28 mouse cellular contexts compared by ENCODE assay signal in the genomic region with DNA sequence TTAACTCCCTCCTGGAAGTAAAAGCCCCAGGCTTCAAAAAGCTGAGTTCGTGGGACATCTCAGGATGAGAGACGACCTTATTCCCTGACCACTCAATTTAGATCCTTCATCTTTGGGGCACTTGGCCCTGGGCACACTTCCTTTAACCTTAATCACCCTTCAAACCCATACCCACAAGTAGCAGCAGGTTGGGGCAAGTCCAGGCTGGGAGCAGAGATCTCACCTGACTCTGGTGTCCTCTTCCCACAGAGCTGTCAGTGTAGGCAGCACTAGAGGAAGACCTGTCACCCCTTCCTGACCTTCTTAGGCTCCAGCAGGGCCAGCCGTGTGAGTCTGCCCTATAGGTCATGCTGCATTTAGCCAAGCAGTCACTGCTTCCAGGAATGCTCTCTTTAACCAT. TPM values are rescaled to one million over a fixed set of nuclear protein-coding genes. Genes with fewer than 3 reads are reported as not detected.
A peak's percentile ranks its signal among the peaks of the same experiment; 100 is the strongest.
DNase-seq lines count a peak whose midpoint lies in the region; ATAC-seq and TF ChIP-seq lines count a peak whose summit lies in the region.
"Had no signal": no experiment of that assay in that cellular context is flagged by ENCODE, and none has a peak within 500 bp of the region (broad histone marks: within the 10 kb centered on the region; RNA-seq: fewer than 3 reads in every experiment).

No protein-coding gene starts in this region.

- H3K27me3 ChIP-seq in cerebellum, adult 2 months (ENCODE audit: control insufficient read depth, insufficient read depth, low read length) = no peaks in the 10 kb centered on the region
- H3K27me3 ChIP-seq in intestine, embryonic 16.5 days (replicated peaks; ENCODE audit: control insufficient read depth, insufficient read depth, low read length) = no peaks in the 10 kb centered on the region
- H3K27me3 ChIP-seq in intestine, postnatal 0 days (replicated peaks; ENCODE audit: control insufficient read depth, insufficient read depth, low read length) = no peaks in the 10 kb centered on the region
- H3K27me3 ChIP-seq in lung, embryonic 16.5 days (ENCODE audit: control insufficient read depth, insufficient read depth, low read depth, low read length) = no peaks in the 10 kb centered on the region
- H3K27me3 ChIP-seq in stomach, embryonic 15.5 days (replicated peaks) = no peaks in the 10 kb centered on the region
- H3K27me3 ChIP-seq: embryonic facial prominence, embryonic 13.5 days; forebrain, embryonic 12.5 days; limb, embryonic 12.5 days had no signal

- WGBS in cerebellum, adult 2 months = 50% methylated on average over 3 of the region's 3 CpGs
- 58% methylated on average over 3 of the region's 3 CpGs for WGBS in intestine, embryonic 16.5 days
- 76% methylated on average over 3 of the region's 3 CpGs for WGBS in intestine, postnatal 0 days
- 63% methylated on average over 3 of the region's 3 CpGs for WGBS in lung, embryonic 16.5 days
- 56% methylated on average over 3 of the region's 3 CpGs for WGBS in stomach, embryonic 15.5 days

- 0 out of 2 replicates have a peak overlapping the region, but pooled peaks have one; percentile 7 for H3K9ac ChIP-seq in intestine, embryonic 16.5 days (ENCODE audit: low read depth, low read length)
- no peak overlapping the region for H3K9ac ChIP-seq in intestine, postnatal 0 days (ENCODE audit: low read depth, low read length)
- no peak overlapping the region for H3K9ac ChIP-seq in lung, embryonic 16.5 days (ENCODE audit: low read length)
- H3K9ac ChIP-seq in stomach, embryonic 15.5 days = no peak overlapping the region
- H3K9ac ChIP-seq: embryonic facial prominence, embryonic 13.5 days; hindbrain, embryonic 14.5 days; limb, embryonic 12.5 days; liver, postnatal 0 days had no signal

- H3K4me1 ChIP-seq in cerebellum, adult 2 months (ENCODE audit: control insufficient read depth, insufficient read depth, low read length) = peaks cover 72% of the 10 kb centered on the region
- H3K4me1 ChIP-seq in intestine, embryonic 16.5 days (ENCODE audit: control insufficient read depth, insufficient read depth, low read length) = peaks cover 49% of the 10 kb centered on the region
- peaks cover 17% of the 10 kb centered on the region for H3K4me1 ChIP-seq in intestine, postnatal 0 days (replicated peaks; ENCODE audit: control insufficient read depth, insufficient read depth, low read length)
- H3K4me1 ChIP-seq in lung, embryonic 16.5 days (replicated peaks; ENCODE audit: control insufficient read depth, insufficient read depth, low read length) = peaks cover 45% of the 10 kb centered on the region
- H3K4me1 ChIP-seq in stomach, embryonic 15.5 days = peaks cover 29% of the 10 kb centered on the region

- no peak for TF ChIP-seq POLR2A in cerebellum, adult 2 months (IDR thresholded peaks at IDR 0.05; ENCODE audit: borderline replicate concordance, insufficient read depth, low read length)

- DNase-seq in cerebellum, adult 2 months = no peak
- no peak for DNase-seq in cerebellum, adult 11 months
- DNase-seq in lung, postnatal 4 days = no peak
- no peak for DNase-seq in thymus, postnatal 4 days
- DNase-seq: adrenal gland, postnatal 10 days; cerebellum, adult 8-10 months; embryo, embryonic 11 days; heart, postnatal 36 days; kidney, postnatal 14 days; liver, postnatal 0 days; right cerebral cortex, postnatal 25 days; thymus, adult 2 months had no signal

- H3K4me3 ChIP-seq in cerebellum, adult 2 months (replicated peaks; ENCODE audit: insufficient read depth, low read depth, low read length) = no peak overlapping the region
- H3K4me3 ChIP-seq in intestine, embryonic 16.5 days (ENCODE audit: low read length) = no peak overlapping the region
- no peak overlapping the region for H3K4me3 ChIP-seq in intestine, postnatal 0 days (ENCODE audit: low read depth, low read length)
- H3K4me3 ChIP-seq in lung, embryonic 16.5 days (ENCODE audit: low read length) = no peak overlapping the region
- H3K4me3 ChIP-seq in stomach, embryonic 15.5 days (replicated peaks) = no peak overlapping the region
- H3K4me3 ChIP-seq: embryonic facial prominence, embryonic 13.5 days; erythroblast, embryonic 14.5 days; forebrain, embryonic 12.5 days; layer of hippocampus, adult 2 months; limb, embryonic 12.5 days; midbrain, embryonic 10.5 days had no signal

- no peaks in the 10 kb centered on the region for H3K36me3 ChIP-seq in intestine, embryonic 16.5 days (ENCODE audit: control insufficient read depth, insufficient read depth, low read length)
- H3K36me3 ChIP-seq in intestine, postnatal 0 days (ENCODE audit: control insufficient read depth, insufficient read depth) = no peaks in the 10 kb centered on the region; the same call in 1 of the 2 replicates
- no peaks in the 10 kb centered on the region for H3K36me3 ChIP-seq in lung, embryonic 16.5 days (ENCODE audit: control insufficient read depth, insufficient read depth, low read length)
- no peaks in the 10 kb centered on the region for H3K36me3 ChIP-seq in stomach, embryonic 15.5 days
- H3K36me3 ChIP-seq: embryonic facial prominence, embryonic 13.5 days; forebrain, embryonic 12.5 days; limb, embryonic 12.5 days; midbrain, embryonic 10.5 days had no signal

- TF ChIP-seq CTCF in cerebellum, adult 2 months (IDR thresholded peaks at IDR 0.05; ENCODE audit: borderline replicate concordance, insufficient read depth, low read depth, low read length) = no peak
- TF ChIP-seq CTCF in intestine, postnatal 0 days (IDR thresholded peaks at IDR 0.05; ENCODE audit: low read depth) = no peak

- ATAC-seq in intestine, embryonic 16.5 days = no peak
- ATAC-seq in intestine, postnatal 0 days = no peak
- ATAC-seq in lung, embryonic 16.5 days (ENCODE audit: low read depth) = no peak
- no peak for ATAC-seq in stomach, embryonic 15.5 days (ENCODE audit: insufficient read depth, low FRiP score, low read depth)
- ATAC-seq: activated CD4-positive, CD25-positive, alpha-beta regulatory T cell, adult 4 months; inflammation-experienced regulatory T-cells, adult 6 months; liver, postnatal 0 days had no signal

- H3K27ac ChIP-seq in cerebellum, adult 2 months (ENCODE audit: insufficient read depth, low read length) = peak overlapping the region; percentile 37
- H3K27ac ChIP-seq in intestine, embryonic 16.5 days (ENCODE audit: low read length) = no peak overlapping the region
- no peak overlapping the region for H3K27ac ChIP-seq in intestine, postnatal 0 days (ENCODE audit: low read depth, low read length)
- 0 out of 2 replicates have a peak overlapping the region, but pooled peaks have one; percentile 97 for H3K27ac ChIP-seq in lung, embryonic 16.5 days (ENCODE audit: low read length)
- peak overlapping the region; percentile 98 for H3K27ac ChIP-seq in stomach, embryonic 15.5 days
- H3K27ac ChIP-seq: embryonic facial prominence, embryonic 13.5 days; hindbrain, embryonic 14.5 days; layer of hippocampus, adult 2 months; limb, embryonic 12.5 days had no signal

- no peak overlapping the region for H3K4me2 ChIP-seq in intestine, embryonic 16.5 days (ENCODE audit: low read depth, low read length)
- H3K4me2 ChIP-seq in intestine, postnatal 0 days (replicated peaks; ENCODE audit: low read depth) = no peak overlapping the region
- H3K4me2 ChIP-seq in lung, embryonic 16.5 days (ENCODE audit: low read depth, low read length) = no peak overlapping the region
- H3K4me2 ChIP-seq in stomach, embryonic 15.5 days = no peak overlapping the region
- H3K4me2 ChIP-seq: embryonic facial prominence, embryonic 13.5 days; forebrain, embryonic 12.5 days; heart, embryonic 11.5 days; hindbrain, embryonic 14.5 days; limb, embryonic 12.5 days; liver, embryonic 11.5 days had no signal

- no peaks in the 10 kb centered on the region for H3K9me3 ChIP-seq in intestine, embryonic 16.5 days (ENCODE audit: control insufficient read depth, low read length)
- no peaks in the 10 kb centered on the region for H3K9me3 ChIP-seq in intestine, postnatal 0 days (ENCODE audit: control insufficient read depth)
- H3K9me3 ChIP-seq in lung, embryonic 16.5 days (ENCODE audit: control insufficient read depth, low read length) = no peaks in the 10 kb centered on the region
- H3K9me3 ChIP-seq in stomach, embryonic 15.5 days = no peaks in the 10 kb centered on the region
- H3K9me3 ChIP-seq: embryonic facial prominence, embryonic 13.5 days; forebrain, embryonic 12.5 days; limb, embryonic 12.5 days; midbrain, embryonic 10.5 days had no signal

RNA-seq across cellular contexts. Expression of a gene that starts 30.2 kb away (rescaled TPM):
- polyA plus RNA-seq in cerebellum, adult 2 months (2012; rRNA removed) = 98.5 and 102 TPM in 2 replicates
- polyA plus RNA-seq in intestine, embryonic 16.5 days (2015; fragmentation: Nextera tagmentation; extraction: Ambion mirVana) = 168 and 188 TPM in 2 replicates
- 122 and 124 TPM in 2 replicates for polyA plus RNA-seq in intestine, postnatal 0 days (2015; fragmentation: Nextera tagmentation; extraction: Ambion mirVana)
- polyA plus RNA-seq in lung, embryonic 16.5 days (2015; fragmentation: Nextera tagmentation; extraction: Ambion mirVana) = 160 and 167 TPM in 2 replicates
- polyA plus RNA-seq in stomach, embryonic 15.5 days (2015; fragmentation: Nextera tagmentation; extraction: Ambion mirVana) = 146 and 160 TPM in 2 replicates

RNA-seq across cellular contexts. Expression of a gene that starts 32.5 kb away (rescaled TPM):
- 16.8 and 19.1 TPM in 2 replicates for polyA plus RNA-seq in cerebellum, adult 2 months (2012; rRNA removed)
- 4.0 and 4.2 TPM in 2 replicates for polyA plus RNA-seq in intestine, embryonic 16.5 days (2015; fragmentation: Nextera tagmentation; extraction: Ambion mirVana)
- polyA plus RNA-seq in intestine, postnatal 0 days (2015; fragmentation: Nextera tagmentation; extraction: Ambion mirVana) = 1.0 and 1.3 TPM in 2 replicates
- 5.0 and 6.9 TPM in 2 replicates for polyA plus RNA-seq in lung, embryonic 16.5 days (2015; fragmentation: Nextera tagmentation; extraction: Ambion mirVana)
- 6.2 and 6.9 TPM in 2 replicates for polyA plus RNA-seq in stomach, embryonic 15.5 days (2015; fragmentation: Nextera tagmentation; extraction: Ambion mirVana)

RNA-seq across cellular contexts. Expression of a gene that starts 55.2 kb away (rescaled TPM):
- 0.43 and 0.51 TPM in 2 replicates for polyA plus RNA-seq in cerebellum, adult 2 months (2012; rRNA removed)
- polyA plus RNA-seq in intestine, embryonic 16.5 days (2015; fragmentation: Nextera tagmentation; extraction: Ambion mirVana) = 0.67 and 0.71 TPM in 2 replicates
- 0.16 TPM in 1 of 2 replicates, not detected in the other for polyA plus RNA-seq in intestine, postnatal 0 days (2015; fragmentation: Nextera tagmentation; extraction: Ambion mirVana)
- polyA plus RNA-seq in lung, embryonic 16.5 days (2015; fragmentation: Nextera tagmentation; extraction: Ambion mirVana) = 10.6 and 13.9 TPM in 2 replicates
- 2.6 and 2.7 TPM in 2 replicates for polyA plus RNA-seq in stomach, embryonic 15.5 days (2015; fragmentation: Nextera tagmentation; extraction: Ambion mirVana)
- polyA plus RNA-seq: activated CD4-positive, CD25-positive, alpha-beta regulatory T cell, adult 4 months; erythroblast, embryonic 14.5 days; inflammation-experienced regulatory T-cells, adult 6 months; midbrain, postnatal 0 days had no signal

Comparison
In these comparisons a context has a peak if more than half of its experiments do, and no peak if none do; other contexts are left out.
1. H3K27ac ChIP-seq: peak in cerebellum, adult 2 months (single experiment), lung, embryonic 16.5 days (single experiment) and stomach, embryonic 15.5 days (single experiment); none in intestine, embryonic 16.5 days (single experiment) and intestine, postnatal 0 days (single experiment).